Mouse (Mus musculus) gastrocnemius, adult 2 months (tissue): Measurements from ENCODE around the gene Gatm. TPM values are rescaled to one million over a fixed set of nuclear protein-coding genes. Genes with fewer than 3 reads are reported as not detected.

Source experiments
- DNase-seq: peaks from one replicate; pipeline ENCODE4 v3.0.0; 2022
- H3K27ac ChIP-seq: fragments of 200-600 bp; 2 replicates; pipeline ENCODE4 v1.8.1; 2022; ENCODE audit warnings: mild to moderate bottlenecking
- H3K4me3 ChIP-seq: fragments of 200-600 bp; 2 replicates; pipeline ENCODE4 v1.8.1; 2022; ENCODE audit warnings: mild to moderate bottlenecking, moderate library complexity
- CTCF ChIP-seq: fragments of 200-600 bp; IDR thresholded peaks from 2 replicates; pipeline ENCODE4 v1.8.1; 2022; ENCODE audit warnings: antibody characterized with exemption, mild to moderate bottlenecking, moderate library complexity
- intact Hi-C: fragments of 180-260 bp; cut with DNase I; formaldehyde crosslinking; loops from one replicate; pipeline ENCODE4 v1.15.1; 2025
- total RNA-seq, 2 experiments: library from RNA; stranded (reverse); gene quantifications; 2 replicates each; pipeline ENCODE4 v1.2.3; 2021

The Gatm gene
- total RNA-seq, 2 experiments from 2014 or later = 3.9 to 4.5 TPM

DNA sequence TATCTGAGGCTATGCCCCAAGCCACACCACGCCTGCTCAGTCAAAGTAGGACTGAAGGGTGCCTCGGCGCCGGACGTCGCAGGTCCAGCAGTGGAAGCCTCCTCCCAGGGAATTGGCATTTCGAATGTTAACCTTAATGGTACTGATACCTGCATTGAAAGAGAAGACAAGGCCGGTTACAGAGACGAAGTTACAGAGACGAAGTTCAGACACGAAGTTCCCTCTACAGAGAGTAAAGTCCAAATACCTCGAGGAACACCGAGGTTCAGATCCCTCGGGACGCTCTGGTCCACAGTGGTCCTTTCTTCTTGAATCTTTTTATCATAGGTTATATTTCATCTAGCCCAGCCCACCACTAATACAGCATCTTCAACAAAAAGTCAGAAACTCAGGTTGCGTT, 15.6 kb downstream of the Gatm start:
- no peak for DNase-seq
- intact Hi-C loops = no loop called here
- Histone ChIP-seq H3K4me3 (no peak overlapping the region), H3K27ac (no peak overlapping the region)
- no peak for TF ChIP-seq CTCF

DNA sequence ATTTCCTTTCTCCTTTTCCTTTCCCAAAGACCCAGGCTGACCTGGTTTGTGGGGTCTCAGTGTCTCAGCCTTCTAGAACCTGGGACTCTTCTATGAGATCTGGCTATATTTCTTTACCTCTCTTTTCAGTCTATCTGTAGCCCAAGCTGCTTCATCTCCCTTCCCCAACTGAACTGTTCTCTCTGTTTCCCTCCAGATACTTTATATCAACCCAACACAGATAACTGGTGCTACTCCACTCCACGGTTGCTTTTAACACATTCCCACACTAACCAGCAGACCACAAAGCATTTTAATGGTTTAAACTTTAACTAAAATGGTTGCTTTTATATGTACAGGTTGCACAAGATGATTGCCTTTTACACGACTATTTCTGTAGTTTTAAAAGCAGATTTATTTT, 19.9 kb downstream of the Gatm start:
- Histone ChIP-seq H3K27ac (no peak overlapping the region), H3K4me3 (no peak overlapping the region)
- no peak for DNase-seq
- TF ChIP-seq CTCF = no peak
- intact Hi-C loops = no loop called here

- DNase-seq = no peak
- Histone ChIP-seq H3K27ac (no peak overlapping the region), H3K4me3 (no peak overlapping the region)
- TF ChIP-seq CTCF = no peak
- intact Hi-C loops = no loop called here
Measured at GRCm38 (mm10) chr2:122590351-122590750, 20.8 kb downstream of the Gatm start.

DNA sequence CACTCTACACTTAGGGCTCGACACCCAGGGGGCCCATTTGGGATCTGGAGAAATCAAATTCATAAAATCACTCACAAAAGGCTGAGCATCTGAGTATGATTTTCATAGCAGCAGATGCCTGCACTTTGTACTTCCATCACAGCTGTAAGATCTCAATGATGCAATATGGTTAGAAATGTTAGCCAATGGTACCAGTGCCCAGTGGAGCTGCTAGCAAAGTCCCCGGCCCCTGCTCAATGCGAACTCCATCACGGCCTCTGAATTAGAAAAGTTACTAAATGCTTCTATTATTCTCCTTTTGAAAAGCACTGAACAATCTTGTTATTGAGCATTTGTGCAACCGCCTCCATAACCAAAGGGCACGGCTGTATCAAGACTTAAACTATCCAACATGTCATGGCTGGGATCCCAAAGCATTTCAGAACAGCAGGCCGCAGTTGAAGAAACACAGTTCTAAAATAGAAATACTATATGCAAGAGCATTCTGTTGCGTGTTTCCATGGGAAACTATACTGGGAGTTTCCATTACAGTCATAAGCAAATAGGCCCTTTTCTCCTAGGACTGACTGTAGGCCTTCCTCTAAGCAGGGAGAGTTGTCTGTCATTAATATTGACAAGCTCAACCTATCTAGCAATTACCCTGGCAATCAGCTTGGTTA, 23.1 kb downstream of the Gatm start:
- intact Hi-C loops = no loop called here
- Histone ChIP-seq H3K27ac (no peak overlapping the region), H3K4me3 (no peak overlapping the region)
- no peak for DNase-seq
- no peak for TF ChIP-seq CTCF

DNA sequence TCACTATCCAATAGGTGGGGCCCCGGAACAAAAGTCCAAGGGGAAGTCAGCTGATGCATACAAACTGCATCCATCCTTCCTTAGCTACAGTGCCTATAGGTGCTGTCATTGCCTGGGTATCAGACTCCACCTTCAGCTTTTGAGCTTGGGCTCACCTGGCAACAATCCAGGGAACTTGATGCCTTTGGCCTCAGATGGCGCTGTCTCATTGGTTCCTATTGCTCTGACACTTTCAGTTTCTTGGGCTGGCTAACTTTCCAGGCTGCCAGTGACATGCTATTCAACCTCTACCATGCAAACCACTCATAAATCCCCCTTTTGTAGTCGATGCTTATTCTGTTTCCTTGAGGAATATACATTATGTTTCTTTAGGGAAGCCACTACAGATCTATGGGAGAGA, 24.8 kb downstream of the Gatm start:
- no peak overlapping the region for H3K27ac ChIP-seq
- intact Hi-C loops = no loop called here
- no peak overlapping the region for H3K4me3 ChIP-seq
- no peak for DNase-seq
- TF ChIP-seq CTCF = no peak

DNA sequence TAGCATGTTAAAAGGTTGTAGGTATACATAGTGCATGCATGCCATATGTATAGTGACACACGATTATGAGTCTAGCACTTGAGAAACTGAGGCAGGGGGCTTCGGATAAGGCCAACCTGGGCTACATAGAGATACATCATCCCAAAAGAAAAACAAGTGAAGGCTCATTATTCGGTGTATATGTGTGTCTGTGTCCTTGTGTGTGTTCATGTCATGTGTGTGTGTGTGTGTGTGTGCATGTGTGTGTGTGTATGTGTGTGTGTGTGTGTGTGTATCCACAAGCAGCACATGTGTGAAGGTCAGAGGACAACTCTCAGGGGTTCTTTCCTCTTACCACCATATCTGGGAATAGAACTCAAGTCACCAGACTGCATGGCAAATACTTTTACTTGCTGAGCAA, 28.8 kb downstream of the Gatm start:
- intact Hi-C loops = no loop called here
- no peak for DNase-seq
- no peak overlapping the region for H3K27ac ChIP-seq
- no peak overlapping the region for H3K4me3 ChIP-seq
- no peak for TF ChIP-seq CTCF

DNA sequence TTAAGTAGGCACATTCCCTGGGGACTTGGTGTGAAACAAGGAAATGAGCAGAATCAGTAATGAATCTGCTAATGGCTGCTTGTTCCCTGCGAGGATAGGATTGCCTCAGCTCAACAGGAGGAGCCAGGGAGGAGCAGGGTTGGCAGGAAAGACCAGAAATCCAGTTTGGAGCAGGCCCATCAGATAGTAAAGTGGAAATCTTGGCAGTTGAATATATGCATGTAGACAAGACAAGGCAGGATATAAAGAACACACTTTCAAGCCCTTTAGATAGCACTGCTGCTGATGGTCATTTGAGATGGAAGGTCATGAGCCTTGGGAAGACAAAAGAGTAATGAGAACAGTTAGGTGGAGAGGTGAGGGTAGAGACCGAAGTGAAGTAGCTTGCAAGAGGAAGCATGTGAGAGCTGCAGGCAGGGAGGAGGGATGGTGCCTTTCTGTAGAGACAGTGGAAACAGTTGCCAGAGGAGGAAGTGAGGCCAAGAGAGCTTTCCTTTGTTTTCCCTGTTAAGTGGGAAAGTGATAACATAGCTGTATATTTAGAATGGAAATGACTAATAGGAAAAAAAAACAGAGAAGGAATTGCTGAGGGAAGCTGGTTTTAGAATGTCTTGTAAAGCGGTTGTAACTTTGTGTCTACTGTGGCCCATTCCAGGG, 29.6 kb downstream of the Gatm start:
- no peak for DNase-seq
- peak overlapping the region; percentile 36 for H3K27ac ChIP-seq

GRCm38 (mm10) chr2:122580426-122580825, 30.7 kb downstream of the Gatm start:
- intact Hi-C loops = no loop called here
- no peak overlapping the region for H3K4me3 ChIP-seq
- no peak for TF ChIP-seq CTCF
- DNase-seq = no peak
- H3K27ac ChIP-seq = no peak overlapping the region

More for the DNA sequence above, 29.6 kb downstream of the Gatm start:
- TF ChIP-seq CTCF = no peak
- no peak overlapping the region for H3K4me3 ChIP-seq
- intact Hi-C loops = no loop called here

GRCm38 (mm10) chr2:122577316-122577715, 33.8 kb downstream of the Gatm start:
- no peak overlapping the region for H3K27ac ChIP-seq
- DNase-seq = no peak
- no peak overlapping the region for H3K4me3 ChIP-seq
- intact Hi-C loops = no loop called here
- TF ChIP-seq CTCF = no peak

DNA sequence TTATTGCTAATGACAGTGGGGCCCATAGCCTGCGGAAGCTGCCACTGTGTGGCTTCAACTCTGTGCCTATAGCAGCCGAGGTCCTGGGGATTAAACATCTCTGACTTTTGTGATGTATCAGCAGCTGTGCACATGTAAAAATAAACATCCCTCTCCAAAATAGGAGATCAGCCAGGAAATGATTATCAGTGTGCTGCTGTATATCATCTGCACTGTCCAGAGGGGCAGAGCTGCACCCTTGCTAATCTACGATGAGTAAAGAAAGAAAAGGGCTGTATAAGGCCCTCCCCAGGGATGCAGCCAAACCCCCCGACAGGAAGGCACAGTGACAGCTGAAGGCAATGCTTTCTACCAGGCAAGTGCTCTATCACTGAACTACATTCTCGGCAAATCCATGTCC, 34.8 kb downstream of the Gatm start:
- H3K27ac ChIP-seq = no peak overlapping the region
- intact Hi-C loops = no loop called here
- H3K4me3 ChIP-seq = no peak overlapping the region
- no peak for TF ChIP-seq CTCF
- DNase-seq = no peak

GRCm38 (mm10) chr2:122575470-122575869, 35.6 kb downstream of the Gatm start:
- intact Hi-C loops = no loop called here

GRCm38 (mm10) chr2:122572438-122572837, 38.7 kb downstream of the Gatm start:
- Histone ChIP-seq H3K27ac (no peak overlapping the region), H3K4me3 (no peak overlapping the region)
- TF ChIP-seq CTCF = no peak
- intact Hi-C loops = loop anchor here (5.0 kb wide), 1 partner anchor 40 kb away; the partner anchor contains the start of gene Gatm
- DNase-seq = no peak

More at GRCm38 (mm10) chr2:122575470-122575869, 35.6 kb downstream of the Gatm start:
- Histone ChIP-seq H3K4me3 (no peak overlapping the region), H3K27ac (peak overlapping the region; percentile 60)
- no peak for TF ChIP-seq CTCF
- peak; percentile 88 for DNase-seq

DNA sequence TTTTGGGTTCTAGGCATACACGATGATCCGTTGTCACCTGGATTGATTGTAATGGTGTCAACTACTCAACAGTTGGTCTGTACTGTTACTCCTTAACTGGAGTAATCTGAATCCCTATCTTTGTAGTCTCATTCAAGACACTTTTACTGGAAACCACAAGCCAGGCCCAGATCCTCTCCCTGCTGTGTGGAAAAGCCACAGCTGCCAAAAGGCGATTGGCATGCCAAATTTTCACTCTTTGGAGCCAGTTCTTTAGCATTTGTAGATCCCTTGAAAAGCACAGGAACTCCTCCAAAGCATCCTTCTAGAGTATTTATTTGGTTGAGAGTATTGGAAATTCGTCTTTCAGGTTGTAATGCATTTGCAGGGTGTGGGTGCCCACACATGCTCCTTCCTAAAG, 39.8 kb downstream of the Gatm start:
- DNase-seq = no peak
- Histone ChIP-seq H3K4me3 (no peak overlapping the region), H3K27ac (no peak overlapping the region)
- intact Hi-C loops = loop anchor here (5.0 kb wide), 1 partner anchor 41 kb away; the partner anchor contains the start of gene Gatm
- no peak for TF ChIP-seq CTCF

DNA sequence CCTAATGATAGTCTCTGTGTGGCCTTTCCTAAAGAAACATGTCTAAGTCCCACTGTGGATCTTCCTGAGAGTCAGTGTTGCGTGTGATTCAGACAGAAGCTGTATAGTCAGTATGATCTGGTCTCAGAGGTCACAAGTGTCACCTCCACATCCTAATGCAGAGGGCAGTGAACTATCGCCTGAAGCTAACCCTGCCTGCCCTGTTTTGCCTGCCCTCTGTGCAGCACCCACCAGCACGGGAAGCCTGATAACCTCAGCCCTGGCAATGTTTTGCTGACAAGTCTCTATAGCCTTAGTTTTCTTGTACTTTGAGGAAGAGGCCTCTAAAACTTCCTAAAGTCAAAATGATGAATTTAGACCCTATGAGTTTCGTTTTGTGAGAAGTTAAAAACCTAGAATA, 40.7 kb downstream of the Gatm start:
- no peak for TF ChIP-seq CTCF
- no peak overlapping the region for H3K27ac ChIP-seq
- H3K4me3 ChIP-seq = no peak overlapping the region
- intact Hi-C loops = loop anchor here (5.0 kb wide), 1 partner anchor 42 kb away; the partner anchor contains the start of gene Gatm
- DNase-seq = no peak
